17 mouse cellular contexts compared by ENCODE assay signal in the genomic region with DNA sequence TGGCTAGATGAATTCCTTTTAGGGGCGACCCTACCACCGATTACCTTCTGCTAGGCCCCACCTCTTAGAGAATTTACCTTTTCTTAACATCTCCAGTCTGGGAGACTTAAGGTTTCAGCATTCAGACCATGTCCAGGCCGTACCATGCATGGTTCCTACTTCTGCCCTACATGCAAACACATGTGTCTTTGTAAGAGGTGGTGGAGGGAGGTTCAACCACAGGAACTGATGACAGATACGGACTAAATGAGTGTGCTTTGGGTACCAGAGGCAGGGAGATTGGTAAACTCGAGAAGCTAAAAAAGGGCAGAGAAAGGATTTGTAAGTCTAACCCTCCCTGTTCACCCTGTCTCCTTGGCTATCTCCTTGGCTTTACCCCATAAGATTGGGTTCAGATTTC. TPM values are rescaled to one million over a fixed set of nuclear protein-coding genes. Genes with fewer than 3 reads are reported as not detected.
A peak's percentile ranks its signal among the peaks of the same experiment; 100 is the strongest.
DNase-seq lines count a peak whose midpoint lies in the region; ATAC-seq and TF ChIP-seq lines count a peak whose summit lies in the region.
"Had no signal": no experiment of that assay in that cellular context is flagged by ENCODE, and none has a peak within 500 bp of the region (broad histone marks: within the 10 kb centered on the region; RNA-seq: fewer than 3 reads in every experiment).

No protein-coding gene starts in this region.

- TF ChIP-seq CTCF in layer of hippocampus, adult 2 months (conservative IDR thresholded peaks at IDR 0.05), result no peak

- H3K4me3 ChIP-seq in heart, embryonic 12.5 days, result no peak overlapping the region
- H3K4me3 ChIP-seq in heart, embryonic 11.5 days (ENCODE audit: low read depth, low read length), result no peak overlapping the region
- no peak overlapping the region for H3K4me3 ChIP-seq in layer of hippocampus, adult 2 months
- H3K4me3 ChIP-seq in brown adipose tissue, adult 24 weeks (ENCODE audit: insufficient read depth, low read depth, low read length), result no peak overlapping the region
- H3K4me3 ChIP-seq: forebrain, embryonic 13.5 days; myocyte had no signal

- peaks cover 77% of the 10 kb centered on the region for H3K4me1 ChIP-seq in heart, embryonic 12.5 days (replicated peaks)
- H3K4me1 ChIP-seq in heart, embryonic 11.5 days (ENCODE audit: control insufficient read depth, insufficient read depth, low read length), result peaks cover 70% of the 10 kb centered on the region
- H3K4me1 ChIP-seq in brown adipose tissue, adult 24 weeks (ENCODE audit: control insufficient read depth, insufficient read depth, insufficient read length, low read length), result peaks cover 45% of the 10 kb centered on the region

- no peaks in the 10 kb centered on the region for H3K36me3 ChIP-seq in heart, embryonic 12.5 days
- no peaks in the 10 kb centered on the region for H3K36me3 ChIP-seq in heart, embryonic 11.5 days (ENCODE audit: control insufficient read depth, insufficient read depth, low read length)

- H3K9ac ChIP-seq in heart, embryonic 12.5 days, result 0 out of 2 replicates have a peak overlapping the region, but pooled peaks have one; percentile 55
- H3K9ac ChIP-seq in heart, embryonic 11.5 days (ENCODE audit: low read depth, low read length), result no peak overlapping the region
- H3K9ac ChIP-seq: forebrain, embryonic 13.5 days had no signal

- H3K9me3 ChIP-seq in heart, embryonic 12.5 days (replicated peaks), result no peaks in the 10 kb centered on the region
- no peaks in the 10 kb centered on the region for H3K9me3 ChIP-seq in heart, embryonic 11.5 days (replicated peaks; ENCODE audit: control insufficient read depth, low read length)
- H3K9me3 ChIP-seq: forebrain, embryonic 13.5 days had no signal

- H3K27me3 ChIP-seq in heart, embryonic 12.5 days (replicated peaks), result no peaks in the 10 kb centered on the region
- no peaks in the 10 kb centered on the region for H3K27me3 ChIP-seq in heart, embryonic 11.5 days (ENCODE audit: control insufficient read depth, insufficient read depth, low read length)
- H3K27me3 ChIP-seq: forebrain, embryonic 13.5 days had no signal

- ATAC-seq in heart, embryonic 12.5 days (ENCODE audit: insufficient number of reproducible peaks, low FRiP score), result no peak
- no peak for ATAC-seq in heart, embryonic 11.5 days (replicated peaks; ENCODE audit: insufficient number of reproducible peaks, low FRiP score, low TSS enrichment)
- ATAC-seq: hindbrain, postnatal 0 days had no signal

- H3K4me2 ChIP-seq in heart, embryonic 12.5 days, result no peak overlapping the region
- H3K4me2 ChIP-seq in heart, embryonic 11.5 days, result no peak overlapping the region

- 55% methylated on average over 5 of the region's 5 CpGs for WGBS in heart, embryonic 12.5 days
- 65% methylated on average over 5 of the region's 5 CpGs for WGBS in heart, embryonic 11.5 days (ENCODE audit: insufficient replicate concordance)

- no peak for DNase-seq in layer of hippocampus, adult 2 months (ENCODE audit: low spot score in 2 of 2)
- no peak for DNase-seq in layer of hippocampus, adult 9-11 months
- DNase-seq in induced T-regulatory cell, adult 2 months (ENCODE audit: low read depth), result peak; percentile 54
- DNase-seq in cerebellum, postnatal 10 days, result no peak
- DNase-seq: cerebellum, adult 9-10 months; kidney, postnatal 4 days; liver; lung, adult 18-20 months; midbrain, embryonic 14.5 days; thymus, adult 18-20 months had no signal

- peak overlapping the region; percentile 85; the same call in 1 of the 2 replicates for H3K27ac ChIP-seq in heart, embryonic 12.5 days (ENCODE audit: poor library complexity, severe bottlenecking)
- H3K27ac ChIP-seq in heart, embryonic 11.5 days (ENCODE audit: low read depth, low read length), result no peak overlapping the region
- peak overlapping the region; percentile 68; the same call in 1 of the 2 replicates for H3K27ac ChIP-seq in layer of hippocampus, adult 2 months
- H3K27ac ChIP-seq in brown adipose tissue, adult 24 weeks (replicated peaks; ENCODE audit: low read depth, low read length), result peak overlapping the region; percentile 74
- H3K27ac ChIP-seq: hindbrain, postnatal 0 days had no signal

RNA-seq across cellular contexts. Expression of a gene that starts 23.5 kb away (rescaled TPM):
- 25.8 and 28.1 TPM in 2 replicates for polyA plus RNA-seq in heart, embryonic 12.5 days (2016; fragmentation: Nextera tagmentation; extraction: Ambion mirVana)
- 15.3 and 25.2 TPM in 2 replicates for polyA plus RNA-seq in heart, embryonic 11.5 days (2014; fragmentation: Nextera tagmentation; extraction: Ambion mirVana)
- total RNA-seq in layer of hippocampus, adult 2 months (2021), result 10 to 100 TPM; 21.9 to 24.8 TPM
- 3.6 and 4.7 TPM in 2 replicates for polyA plus RNA-seq in brown adipose tissue, adult 24 weeks (2012; ENCODE audit: insufficient read depth, insufficient read length, missing spikeins)
- total RNA-seq: MEL had no signal
